Mouse (Mus musculus) CD4-positive helper T cell, adult 2 months (primary cell): ENCODE data around the gene Jtb.
A peak's percentile ranks its signal among the peaks of the same experiment; 100 is the strongest.
"Not testable (repeated sequence)": the region's sequence is repeated elsewhere in the genome, so short reads cannot be mapped to it uniquely, and the experiment has no call there.

Experiments
- DNase-seq: peaks from one replicate; pipeline ENCODE4 v3.0.0-alpha.2; 2012; ENCODE audit warnings: low read depth, missing footprints, low spot score

The Jtb gene

DNA sequence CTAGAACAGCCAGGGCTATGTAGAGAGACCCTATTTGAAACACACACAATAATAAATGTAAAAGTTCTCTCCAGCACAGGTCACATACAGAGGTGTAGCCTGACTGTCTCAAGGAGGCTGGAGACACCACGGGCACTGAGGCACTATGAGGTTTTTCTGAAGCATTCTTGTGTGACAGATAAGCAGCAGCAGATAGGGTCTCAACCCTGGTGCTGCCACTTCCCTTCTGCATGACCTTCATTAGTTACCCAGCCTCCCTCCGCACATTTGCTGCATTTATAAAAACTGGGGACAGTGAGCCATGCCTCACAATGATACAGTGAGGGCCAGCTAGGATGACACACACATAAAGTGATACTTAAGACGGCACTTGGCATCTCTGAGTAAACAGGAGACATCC is 8.5 kb upstream of the Jtb start:
- DNase-seq, result no peak

DNA sequence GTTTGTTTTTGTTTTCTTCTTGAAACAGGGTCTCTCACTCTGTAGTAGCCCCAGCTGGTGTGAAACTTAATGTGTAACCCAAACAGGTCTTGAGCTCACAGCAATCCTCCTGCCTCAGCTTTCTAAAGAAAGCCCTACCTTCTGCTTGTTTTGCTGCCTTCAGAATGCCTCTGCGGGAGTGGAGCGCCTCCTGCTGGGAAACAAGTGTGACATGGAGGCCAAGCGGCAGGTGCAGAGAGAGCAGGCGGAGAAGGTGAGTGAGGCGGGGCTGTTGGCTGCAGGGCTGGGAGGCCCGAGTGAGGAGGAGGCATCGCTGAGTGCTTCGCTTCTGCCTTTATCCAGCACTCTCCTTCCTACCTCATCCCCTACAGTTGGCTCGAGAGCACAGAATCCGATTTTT is 7.1 kb upstream of the Jtb start:
- DNase-seq, result no peak

DNA sequence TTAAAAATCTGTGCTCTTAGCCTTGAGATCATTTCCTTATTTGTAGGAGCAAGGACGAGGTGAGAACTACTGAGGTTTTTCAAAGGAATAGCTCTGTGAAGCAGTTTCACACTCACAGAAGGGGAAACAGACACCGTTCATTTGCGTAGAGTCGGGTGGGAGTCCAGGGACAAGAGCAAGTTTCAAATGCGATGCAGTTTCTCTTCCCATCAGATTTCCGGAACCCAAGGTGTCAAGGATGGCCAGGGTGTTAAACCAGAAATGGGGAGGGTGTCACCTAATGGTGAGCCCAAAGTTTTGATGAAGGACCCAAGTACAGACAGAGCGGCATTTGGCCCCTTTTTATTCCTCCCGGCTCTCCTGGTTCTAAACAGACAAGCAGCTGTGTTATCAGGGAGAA is 322 bp upstream of the Jtb start:
- DNase-seq, result no peak

DNA sequence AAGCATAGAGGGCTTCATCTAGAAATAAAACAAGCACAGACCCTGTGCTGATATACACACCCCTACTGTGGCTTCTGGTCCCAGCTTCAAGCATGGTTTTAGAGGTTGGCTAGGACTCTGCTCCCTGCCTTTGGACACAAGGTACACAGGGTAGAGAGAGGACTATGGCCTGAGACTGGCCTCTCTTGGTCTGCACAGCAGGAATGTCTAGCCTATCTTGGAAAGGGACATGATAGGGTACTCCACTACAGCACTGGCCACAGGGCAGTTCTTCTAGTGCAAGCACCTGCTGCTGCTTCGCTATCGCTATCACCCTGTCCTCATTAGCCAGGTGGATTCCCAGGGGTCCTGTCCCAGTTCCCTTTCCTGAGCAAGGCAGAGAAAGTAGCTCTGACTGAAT is 9.9 kb downstream of the Jtb start:
- DNase-seq, result no peak

- no peak for DNase-seq
These were observed 10.4 kb downstream of the Jtb start for GRCm38 (mm10) chr3:90241669-90242358.

GRCm38 (mm10) chr3:90242984-90243775 is 11.8 kb downstream of the Jtb start, which contains the start of gene Creb3l4:
Gene Creb3l4, minus strand, starts transcription at chr3:90243512.
- DNase-seq, result no peak

GRCm38 (mm10) chr3:90245406-90245805 is 14.0 kb downstream of the Jtb start:
- DNase-seq, result peak; percentile 49

DNA sequence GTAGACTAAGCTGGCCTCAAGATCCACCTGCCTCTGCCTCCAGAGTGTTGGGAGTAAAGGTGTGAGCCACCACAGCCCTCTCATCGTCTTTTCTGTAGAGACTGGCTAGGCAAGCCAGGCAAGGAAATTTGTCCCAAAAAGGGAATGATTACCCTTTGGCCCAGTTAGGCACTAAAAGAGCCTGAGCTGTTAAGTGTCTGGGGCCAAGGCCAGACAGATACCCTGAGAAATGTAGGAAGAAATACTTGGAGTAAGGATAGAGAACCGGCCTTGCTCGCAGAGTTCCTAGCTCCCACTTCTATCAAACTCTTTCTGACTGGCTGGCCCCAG is 16.2 kb downstream of the Jtb start:
- no peak for DNase-seq

DNA sequence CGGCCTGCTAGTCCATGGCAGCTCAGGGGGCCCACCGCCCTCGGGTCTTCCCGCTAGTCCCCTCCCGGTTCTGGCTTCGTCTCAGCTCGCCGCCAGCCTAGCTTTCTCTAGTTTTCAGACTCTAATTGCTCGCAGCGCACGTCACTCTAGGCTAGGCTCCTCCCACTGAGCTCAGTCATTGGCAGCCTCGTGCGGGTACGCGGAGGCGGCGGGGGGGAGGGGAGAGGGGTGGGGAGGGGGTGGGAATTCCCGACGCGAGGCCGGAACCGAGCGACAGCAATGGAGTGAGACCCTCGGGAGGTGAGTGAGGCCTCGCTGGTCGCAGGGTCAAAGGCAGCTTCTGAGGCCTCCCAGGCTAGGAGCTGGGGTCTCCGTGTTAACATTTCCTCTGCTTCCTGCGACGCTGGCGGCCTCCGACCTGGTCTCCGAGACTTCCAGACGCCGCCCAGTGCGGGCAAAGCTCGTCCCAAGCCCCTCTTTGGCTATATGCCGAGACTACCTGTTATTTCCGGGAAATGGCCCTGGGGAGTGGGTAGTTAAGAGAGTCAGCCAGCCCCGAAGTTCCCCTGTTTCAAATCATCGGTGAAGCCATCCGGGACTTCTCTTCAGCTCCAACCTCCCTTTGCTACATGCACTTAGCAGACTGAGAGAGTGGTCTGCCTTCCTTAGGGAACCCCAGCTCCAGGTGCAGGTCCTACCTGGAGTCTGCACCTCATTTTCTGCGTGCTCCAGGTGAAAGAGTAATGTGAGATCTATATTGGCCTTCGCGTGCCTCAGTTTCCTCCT is 16.8 kb downstream of the Jtb start, which contains the start of gene Slc39a1:
Gene Slc39a1, plus strand, starts transcription at position 213 of the 786 bp plus-strand sequence.
- peak; percentile 92 for DNase-seq

- no peak for DNase-seq
These were observed 17.3 kb downstream of the Jtb start for GRCm38 (mm10) chr3:90248746-90249100.

GRCm38 (mm10) chr3:90250791-90251190 is 19.4 kb downstream of the Jtb start:
- DNase-seq, result no peak

GRCm38 (mm10) chr3:90251731-90252226 is 20.4 kb downstream of the Jtb start:
- DNase-seq, result not testable (repeated sequence)

DNA sequence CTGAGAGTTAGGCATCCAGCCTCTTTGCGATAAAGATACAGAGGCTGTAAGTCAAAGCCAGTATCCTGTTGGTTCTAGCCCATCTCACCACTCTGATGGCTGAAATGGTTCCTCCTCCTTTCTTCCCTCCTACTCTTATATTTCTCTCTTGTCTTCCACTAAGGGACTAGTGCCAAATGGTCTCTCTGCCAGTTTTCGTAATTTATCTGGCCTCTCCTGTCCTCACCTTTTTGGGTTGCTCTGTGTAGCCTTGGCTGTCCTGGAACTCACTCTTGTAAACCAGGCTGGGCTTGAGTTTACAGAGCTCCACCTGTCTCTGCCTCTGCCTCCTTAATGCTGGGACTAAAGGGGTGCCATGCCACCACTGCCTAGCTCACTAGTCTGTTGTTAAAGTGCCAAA is 21.3 kb downstream of the Jtb start:
- DNase-seq, result not testable (repeated sequence)

- peak; percentile 22 for DNase-seq
These were observed 21.8 kb downstream of the Jtb start for GRCm38 (mm10) chr3:90253174-90253573.

GRCm38 (mm10) chr3:90253653-90254418 is 22.4 kb downstream of the Jtb start, which contains the start of gene Crtc2:
Gene Crtc2, plus strand, starts transcription at chr3:90254163.
- peak; percentile 95 for DNase-seq

GRCm38 (mm10) chr3:90254419-90255193 is 23.2 kb downstream of the Jtb start:
- peak; percentile 50 for DNase-seq

- DNase-seq, result no peak
These were observed 23.8 kb downstream of the Jtb start for GRCm38 (mm10) chr3:90255194-90255565.

DNA sequence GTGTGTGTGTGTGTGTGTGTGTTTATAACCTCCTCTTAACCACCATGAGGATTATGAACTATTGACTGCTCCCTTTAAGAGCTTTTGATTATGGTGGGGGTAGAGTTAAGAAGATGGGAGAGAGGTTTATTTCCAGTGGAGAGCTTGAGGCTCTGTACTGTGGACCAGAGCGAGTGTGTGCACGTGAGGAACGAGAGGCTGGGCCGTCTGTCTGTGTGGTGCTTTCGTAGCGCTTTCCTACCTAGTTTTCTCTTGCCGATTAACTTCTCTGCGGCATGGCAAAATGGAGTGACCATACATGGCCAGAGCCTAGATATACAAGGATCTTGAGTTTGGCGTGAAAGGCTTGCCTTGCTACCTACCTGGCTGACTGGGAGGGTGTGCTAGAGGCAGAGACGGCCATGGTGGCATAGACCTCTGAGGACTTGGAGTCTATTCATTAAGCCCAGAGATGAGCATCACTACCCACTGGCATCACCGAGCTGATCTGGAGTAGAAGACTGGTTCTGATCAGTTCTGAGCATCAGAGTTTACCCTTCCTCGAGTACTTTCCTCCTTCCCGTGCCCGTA is 24.5 kb downstream of the Jtb start:
- DNase-seq, result no peak

- no peak for DNase-seq
These were observed 25.5 kb downstream of the Jtb start for GRCm38 (mm10) chr3:90256731-90257530.
